ENCODE assay signal across 12 mouse cellular contexts in genomic region chr17:32268540-32268960, GRCm38 (mm10). TPM values are rescaled to one million over a fixed set of nuclear protein-coding genes. Genes with fewer than 3 reads are reported as not detected.
DNase-seq lines count a peak whose midpoint lies in the region; ATAC-seq and TF ChIP-seq lines count a peak whose summit lies in the region.
"Had no signal": no experiment of that assay in that cellular context is flagged by ENCODE, and none has a peak within 500 bp of the region (broad histone marks: within the 10 kb centered on the region; RNA-seq: fewer than 3 reads in every experiment).

No protein-coding gene starts in this region.

- H3K27me3 ChIP-seq in forebrain, embryonic 16.5 days (replicated peaks; ENCODE audit: control insufficient read depth, insufficient read depth, low read length), result no peaks in the 10 kb centered on the region
- H3K27me3 ChIP-seq in forebrain, embryonic 14.5 days (replicated peaks; ENCODE audit: control insufficient read depth, insufficient read depth, low read length), result no peaks in the 10 kb centered on the region
- no peaks in the 10 kb centered on the region for H3K27me3 ChIP-seq in lung, postnatal 0 days (replicated peaks; ENCODE audit: insufficient read depth, low read length)
- H3K27me3 ChIP-seq: forebrain, embryonic 12.5 days; hindbrain, embryonic 13.5 days; limb, embryonic 13.5 days had no signal

- ATAC-seq in forebrain, embryonic 16.5 days, result peak; percentile 31; the same call in 1 of the 2 replicates
- ATAC-seq in forebrain, embryonic 14.5 days, result no peak
- ATAC-seq in lung, postnatal 0 days, result peak; percentile 40
- ATAC-seq in megakaryocyte, adult 5-6 weeks (ENCODE audit: poor library complexity, severe bottlenecking), result peak; percentile 60

- 75% methylated on average over 3 of the region's 3 CpGs for WGBS in forebrain, embryonic 16.5 days
- 85% methylated on average over 3 of the region's 3 CpGs for WGBS in forebrain, embryonic 14.5 days
- 63% methylated on average over 3 of the region's 3 CpGs for WGBS in lung, postnatal 0 days

- peaks cover 12% of the 10 kb centered on the region for H3K4me1 ChIP-seq in forebrain, embryonic 16.5 days (replicated peaks; ENCODE audit: control insufficient read depth, insufficient read depth, low read length)
- H3K4me1 ChIP-seq in forebrain, embryonic 14.5 days (ENCODE audit: control insufficient read depth, insufficient read depth, low read length), result peaks cover 2% of the 10 kb centered on the region; the same call in 1 of the 2 replicates
- peaks cover 7% of the 10 kb centered on the region; the same call in 1 of the 2 replicates for H3K4me1 ChIP-seq in lung, postnatal 0 days (ENCODE audit: insufficient read depth, low read depth, low read length)
- H3K4me1 ChIP-seq: forebrain, embryonic 12.5 days; midbrain, embryonic 10.5 days had no signal

- H3K9ac ChIP-seq in forebrain, embryonic 16.5 days (replicated peaks; ENCODE audit: low read depth, low read length), result no peak overlapping the region
- H3K9ac ChIP-seq in forebrain, embryonic 14.5 days (ENCODE audit: low read length), result no peak overlapping the region
- H3K9ac ChIP-seq in lung, postnatal 0 days (replicated peaks; ENCODE audit: low read depth), result no peak overlapping the region
- H3K9ac ChIP-seq: forebrain, embryonic 12.5 days; hindbrain, embryonic 13.5 days; limb, embryonic 13.5 days had no signal

- no peak for TF ChIP-seq EP300 in lung, postnatal 0 days (IDR thresholded peaks at IDR 0.05)

- no peak overlapping the region for H3K4me3 ChIP-seq in forebrain, embryonic 16.5 days (replicated peaks; ENCODE audit: low read length)
- H3K4me3 ChIP-seq in forebrain, embryonic 14.5 days (ENCODE audit: low read depth, low read length), result no peak overlapping the region
- no peak overlapping the region for H3K4me3 ChIP-seq in lung, postnatal 0 days (ENCODE audit: low read depth, low read length)
- H3K4me3 ChIP-seq: forebrain, embryonic 12.5 days; hindbrain, embryonic 13.5 days; limb, embryonic 13.5 days; midbrain, embryonic 10.5 days had no signal

- no peak overlapping the region for H3K27ac ChIP-seq in forebrain, embryonic 16.5 days (ENCODE audit: low read length)
- no peak overlapping the region for H3K27ac ChIP-seq in forebrain, embryonic 14.5 days (ENCODE audit: low read depth, low read length)
- H3K27ac ChIP-seq in lung, postnatal 0 days (ENCODE audit: low read length), result no peak overlapping the region
- H3K27ac ChIP-seq: forebrain, embryonic 12.5 days; hindbrain, embryonic 13.5 days; limb, embryonic 13.5 days; midbrain, embryonic 10.5 days had no signal

- no peaks in the 10 kb centered on the region for H3K9me3 ChIP-seq in forebrain, embryonic 16.5 days (ENCODE audit: control insufficient read depth, low read length)
- H3K9me3 ChIP-seq in forebrain, embryonic 14.5 days (replicated peaks; ENCODE audit: control insufficient read depth, low read length), result no peaks in the 10 kb centered on the region
- no peaks in the 10 kb centered on the region for H3K9me3 ChIP-seq in lung, postnatal 0 days (ENCODE audit: low read length)
- H3K9me3 ChIP-seq: forebrain, embryonic 12.5 days; hindbrain, embryonic 13.5 days; limb, embryonic 13.5 days; midbrain, embryonic 10.5 days had no signal

- H3K4me2 ChIP-seq in forebrain, embryonic 16.5 days (ENCODE audit: low read length), result no peak overlapping the region
- H3K4me2 ChIP-seq in forebrain, embryonic 14.5 days (ENCODE audit: low read length), result no peak overlapping the region
- no peak overlapping the region for H3K4me2 ChIP-seq in lung, postnatal 0 days (replicated peaks; ENCODE audit: low read depth, low read length)
- H3K4me2 ChIP-seq: forebrain, embryonic 12.5 days; hindbrain, embryonic 13.5 days; limb, embryonic 13.5 days had no signal

- no peak for DNase-seq in forebrain, embryonic 14.5 days (ENCODE audit: low spot score)
- peak; percentile 75 for DNase-seq in lung, postnatal 0 days (ENCODE audit: low spot score)
- no peak for DNase-seq in lung, postnatal 4 days
- DNase-seq in cerebellum, adult 11 months, result peak; percentile 39
- DNase-seq in left cerebral cortex, adult 11 months (ENCODE audit: low spot score), result no peak
- no peak for DNase-seq in layer of hippocampus, adult 8-10 months (ENCODE audit: low spot score in 2 of 2)

- no peaks in the 10 kb centered on the region for H3K36me3 ChIP-seq in forebrain, embryonic 16.5 days (ENCODE audit: control insufficient read depth, insufficient read depth)
- H3K36me3 ChIP-seq in forebrain, embryonic 14.5 days (ENCODE audit: control insufficient read depth, insufficient read depth, low read length), result no peaks in the 10 kb centered on the region
- H3K36me3 ChIP-seq in lung, postnatal 0 days (ENCODE audit: insufficient read depth, low read length), result no peaks in the 10 kb centered on the region
- H3K36me3 ChIP-seq: forebrain, embryonic 12.5 days; hindbrain, embryonic 13.5 days; limb, embryonic 13.5 days had no signal

- no peak for TF ChIP-seq CTCF in lung, postnatal 0 days (IDR thresholded peaks at IDR 0.05)

RNA-seq across cellular contexts. Expression of gene Brd4, which starts 16.0 kb away (rescaled TPM):
- 82.2 and 83.8 TPM in 2 replicates for polyA plus RNA-seq in forebrain, embryonic 16.5 days (2015; fragmentation: Nextera tagmentation; extraction: Ambion mirVana)
- 51.0 and 66.1 TPM in 2 replicates for polyA plus RNA-seq in forebrain, embryonic 14.5 days (2014; fragmentation: Nextera tagmentation; extraction: Ambion mirVana)
- polyA plus RNA-seq in lung, postnatal 0 days (2015; fragmentation: Nextera tagmentation; extraction: Ambion mirVana), result 33.3 and 37.3 TPM in 2 replicates
- total RNA-seq in megakaryocyte, adult 5-6 weeks (2015), result 128 and 143 TPM in 2 replicates
- total RNA-seq in megakaryocyte, adult 5-6 weeks (2017), result 20.7 and 30.3 TPM in 2 replicates
- 100 to 1,000 TPM in 3 of 4 experiments, 10 to 100 TPM in 1; 94.2 to 132 (median 105) TPM for total RNA-seq in layer of hippocampus, adult 8-10 months (2022)

RNA-seq across cellular contexts. Expression of gene Akap8, which starts 52.5 kb away (rescaled TPM):
- 112 and 123 TPM in 2 replicates for polyA plus RNA-seq in forebrain, embryonic 16.5 days (2015; fragmentation: Nextera tagmentation; extraction: Ambion mirVana)
- 33.9 and 40.1 TPM in 2 replicates for polyA plus RNA-seq in forebrain, embryonic 14.5 days (2014; fragmentation: Nextera tagmentation; extraction: Ambion mirVana)
- 30.2 and 34.0 TPM in 2 replicates for polyA plus RNA-seq in lung, postnatal 0 days (2015; fragmentation: Nextera tagmentation; extraction: Ambion mirVana)
- 43.5 and 49.8 TPM in 2 replicates for total RNA-seq in megakaryocyte, adult 5-6 weeks (2015)
- total RNA-seq in megakaryocyte, adult 5-6 weeks (2017), result 91.5 and 103 TPM in 2 replicates
- total RNA-seq in layer of hippocampus, adult 8-10 months (2022), result 100 to 1,000 TPM in 3 of 4 experiments, 10 to 100 TPM in 1; 94.2 to 118 (median 109) TPM

Comparison
In these comparisons a context has a peak if more than half of its experiments do, and no peak if none do; other contexts are left out.
1. DNase-seq: peak in lung, postnatal 0 days (single experiment) and cerebellum, adult 11 months (single experiment); none in forebrain, embryonic 14.5 days (single experiment), lung, postnatal 4 days (0 of 2), left cerebral cortex, adult 11 months (single experiment) and layer of hippocampus, adult 8-10 months (0 of 2).